Mouse (Mus musculus) E14TG2a.4 (cell line): ENCODE results near the gene Ifi206.
A peak's percentile ranks its signal among the peaks of the same experiment; 100 is the strongest.

Source experiments
- H3K27me3 ChIP-seq: 2 replicates; pipeline ENCODE4 v1.6.1; 2014; ENCODE audit warnings: low read length, control low read depth; ENCODE audit not compliant: insufficient read depth
- H3K36me3 ChIP-seq: 2 replicates; pipeline ENCODE4 v1.6.1; 2014; ENCODE audit warnings: low read length, control low read depth; ENCODE audit not compliant: insufficient read depth
- H3K4me1 ChIP-seq: replicated peaks from 2 replicates; pipeline ENCODE4 v1.6.1; 2014; ENCODE audit warnings: low read depth, low read length, control low read depth
- H3K4me3 ChIP-seq: replicated peaks from 2 replicates; pipeline ENCODE4 v1.5.1; 2014; ENCODE audit warnings: mild to moderate bottlenecking, low read length
- H3K9me3 ChIP-seq: 2 replicates; pipeline ENCODE4 v1.6.1; 2014; ENCODE audit warnings: low read length, control low read depth
- CTCF ChIP-seq: conservative IDR thresholded peaks from 2 replicates; pipeline ENCODE4 v1.5.1; 2014; ENCODE audit warnings: low read length
- NANOG ChIP-seq: IDR thresholded peaks from 2 replicates; pipeline ENCODE4 v1.6.1; 2014; ENCODE audit warnings: borderline replicate concordance, low read length, mixed read lengths
- POU5F1 ChIP-seq: IDR thresholded peaks from 2 replicates; pipeline ENCODE4 v1.6.1; 2014; ENCODE audit warnings: low read length, borderline replicate concordance

The Ifi206 gene

GRCm38 (mm10) chr1:173450621-173451020 is 40.2 kb downstream of the Ifi206 start:
- peaks cover 65% of the 10 kb centered on the region for H3K36me3 ChIP-seq
- peaks cover 32% of the 10 kb centered on the region for H3K9me3 ChIP-seq
- H3K4me1 ChIP-seq: no peaks in the 10 kb centered on the region
- no peaks in the 10 kb centered on the region for H3K27me3 ChIP-seq
- H3K4me3 ChIP-seq: no peak overlapping the region
- TF ChIP-seq NANOG (no peak), CTCF (no peak), POU5F1 (no peak)

GRCm38 (mm10) chr1:173447067-173447466 is 43.8 kb downstream of the Ifi206 start:
- H3K27me3 ChIP-seq: no peaks in the 10 kb centered on the region
- no peak overlapping the region for H3K4me3 ChIP-seq
- TF ChIP-seq POU5F1 (no peak), CTCF (no peak), NANOG (no peak)
- H3K9me3 ChIP-seq: peaks cover 30% of the 10 kb centered on the region
- H3K36me3 ChIP-seq: peaks cover 42% of the 10 kb centered on the region
- no peaks in the 10 kb centered on the region; the same call in 1 of the 2 replicates for H3K4me1 ChIP-seq

DNA sequence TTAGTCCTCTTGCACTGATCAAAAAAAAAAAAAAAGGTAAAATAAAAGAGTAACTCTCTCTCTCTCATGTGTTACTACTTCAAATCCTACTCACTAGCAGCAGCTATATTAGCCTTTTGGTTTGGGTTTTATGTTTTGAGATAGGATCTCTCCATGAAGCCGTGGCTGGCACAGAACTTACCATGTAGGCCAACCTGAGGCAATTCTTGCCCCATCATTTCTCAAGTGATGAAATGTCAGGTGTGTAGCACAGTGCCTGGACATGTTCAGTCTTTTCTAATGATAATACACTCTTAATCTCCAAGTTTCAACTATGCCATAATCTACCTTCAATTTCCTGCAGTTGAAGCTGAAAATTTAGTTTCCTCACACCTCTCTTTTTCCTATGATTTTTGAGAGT is 47.8 kb downstream of the Ifi206 start:
- H3K4me3 ChIP-seq: no peak overlapping the region
- H3K27me3 ChIP-seq: no peaks in the 10 kb centered on the region
- H3K9me3 ChIP-seq: 0 out of 2 replicates have a peak, but pooled peaks cover 3% of the 10 kb centered on the region
- no peak for TF ChIP-seq POU5F1
- TF ChIP-seq NANOG: no peak
- TF ChIP-seq CTCF: no peak
- peaks cover 12% of the 10 kb centered on the region for H3K36me3 ChIP-seq
- H3K4me1 ChIP-seq: peaks cover 5% of the 10 kb centered on the region

DNA sequence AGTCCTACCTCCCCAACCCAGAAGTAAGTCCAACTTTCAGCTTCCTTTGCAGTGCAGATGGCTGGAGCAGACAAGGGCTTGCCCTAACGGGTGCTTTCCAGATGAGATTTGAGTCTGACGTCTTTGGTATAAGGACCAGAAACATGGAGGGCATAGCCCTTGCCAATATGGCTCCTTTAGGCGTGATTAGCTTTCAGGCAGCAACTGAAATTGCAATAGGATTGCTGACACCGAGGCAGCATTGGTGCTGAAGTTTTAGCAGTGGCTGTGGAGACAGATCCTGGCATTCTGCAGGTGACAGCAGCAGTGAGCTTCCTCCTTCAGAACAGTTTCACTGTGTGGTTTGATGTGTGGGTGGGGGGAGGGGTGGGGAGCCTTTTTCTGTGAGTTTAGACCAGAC is 49.6 kb downstream of the Ifi206 start:
- Histone ChIP-seq H3K4me3 (no peak overlapping the region), H3K4me1 (peaks cover 8% of the 10 kb centered on the region), H3K27me3 (no peaks in the 10 kb centered on the region), H3K36me3 (peaks cover 8% of the 10 kb centered on the region; the same call in 1 of the 2 replicates), H3K9me3 (no peaks in the 10 kb centered on the region)
- TF ChIP-seq NANOG (no peak), CTCF (no peak), POU5F1 (no peak)

- Histone ChIP-seq H3K27me3 (no peaks in the 10 kb centered on the region), H3K4me3 (no peak overlapping the region), H3K4me1 (peaks cover 8% of the 10 kb centered on the region), H3K36me3 (peaks cover 12% of the 10 kb centered on the region; the same call in 1 of the 2 replicates), H3K9me3 (no peaks in the 10 kb centered on the region)
- TF ChIP-seq POU5F1 (no peak), CTCF (no peak), NANOG (no peak)
These were observed 50.2 kb downstream of the Ifi206 start for GRCm38 (mm10) chr1:173440681-173441080.

DNA sequence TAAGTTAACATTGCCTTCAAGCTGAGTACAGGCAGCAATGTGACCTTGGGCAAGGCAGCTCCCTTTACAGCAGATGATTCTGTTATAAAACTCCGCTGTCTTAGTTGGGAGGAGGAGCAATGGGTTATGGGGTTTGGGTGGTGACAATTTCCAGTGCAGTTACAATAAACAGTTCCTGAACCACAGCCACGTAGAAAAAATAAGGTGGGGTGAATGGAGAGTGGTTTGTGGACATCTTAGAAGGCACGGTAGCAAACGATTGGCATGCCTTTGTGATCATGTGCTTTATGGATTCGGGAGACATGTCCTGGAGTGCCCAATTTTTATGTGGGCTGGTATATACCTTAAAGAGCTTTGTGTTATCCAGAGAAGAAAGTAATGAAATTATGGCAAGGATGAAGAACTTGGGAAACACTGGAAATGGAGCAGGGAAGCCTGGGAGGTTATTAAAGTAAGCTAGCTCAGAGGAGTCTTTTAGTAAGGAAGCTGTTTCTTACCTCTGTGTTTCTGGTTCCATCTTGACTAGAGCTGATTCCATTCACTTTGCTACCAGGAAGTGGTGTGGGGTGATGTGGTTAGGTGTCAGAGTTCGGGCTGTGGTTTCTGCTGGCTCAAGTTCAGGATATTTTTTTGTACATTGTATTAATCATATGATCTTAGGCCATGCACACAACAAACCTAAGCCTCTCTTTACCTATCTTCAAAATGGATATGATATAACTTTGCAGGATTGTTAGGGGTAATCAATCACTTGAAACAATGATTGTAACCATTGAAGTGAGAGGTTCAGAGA is 53.5 kb downstream of the Ifi206 start:
- Histone ChIP-seq H3K4me3 (no peak overlapping the region), H3K27me3 (no peaks in the 10 kb centered on the region), H3K4me1 (peaks cover 14% of the 10 kb centered on the region), H3K9me3 (no peaks in the 10 kb centered on the region), H3K36me3 (peaks cover 10% of the 10 kb centered on the region; the same call in 1 of the 2 replicates)
- TF ChIP-seq CTCF (no peak), POU5F1 (no peak), NANOG (no peak)

DNA sequence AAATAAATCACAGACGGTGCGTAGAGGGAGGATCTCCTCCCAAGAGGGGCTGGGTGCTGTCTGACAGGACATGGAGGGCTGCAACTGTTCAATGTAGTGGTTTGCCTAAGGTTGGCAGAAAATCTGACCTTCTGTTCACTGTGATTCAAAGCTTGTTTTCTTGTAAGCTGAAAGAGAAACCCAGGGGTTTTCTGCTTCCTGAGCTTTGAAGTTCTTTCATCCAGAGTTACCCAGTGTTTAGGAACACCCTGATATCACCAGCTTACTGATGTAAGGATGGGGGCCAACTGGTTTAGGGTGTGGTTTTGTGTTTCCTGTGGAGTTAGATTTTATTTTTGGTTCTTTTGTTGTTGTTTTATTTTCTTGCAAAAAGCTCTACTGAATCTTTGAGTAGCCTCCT is 58.4 kb downstream of the Ifi206 start:
- Histone ChIP-seq H3K4me1 (peaks cover 32% of the 10 kb centered on the region), H3K27me3 (no peaks in the 10 kb centered on the region), H3K9me3 (no peaks in the 10 kb centered on the region), H3K4me3 (no peak overlapping the region), H3K36me3 (peaks cover 33% of the 10 kb centered on the region)
- no peak for TF ChIP-seq NANOG
- no peak for TF ChIP-seq POU5F1
- TF ChIP-seq CTCF: no peak

DNA sequence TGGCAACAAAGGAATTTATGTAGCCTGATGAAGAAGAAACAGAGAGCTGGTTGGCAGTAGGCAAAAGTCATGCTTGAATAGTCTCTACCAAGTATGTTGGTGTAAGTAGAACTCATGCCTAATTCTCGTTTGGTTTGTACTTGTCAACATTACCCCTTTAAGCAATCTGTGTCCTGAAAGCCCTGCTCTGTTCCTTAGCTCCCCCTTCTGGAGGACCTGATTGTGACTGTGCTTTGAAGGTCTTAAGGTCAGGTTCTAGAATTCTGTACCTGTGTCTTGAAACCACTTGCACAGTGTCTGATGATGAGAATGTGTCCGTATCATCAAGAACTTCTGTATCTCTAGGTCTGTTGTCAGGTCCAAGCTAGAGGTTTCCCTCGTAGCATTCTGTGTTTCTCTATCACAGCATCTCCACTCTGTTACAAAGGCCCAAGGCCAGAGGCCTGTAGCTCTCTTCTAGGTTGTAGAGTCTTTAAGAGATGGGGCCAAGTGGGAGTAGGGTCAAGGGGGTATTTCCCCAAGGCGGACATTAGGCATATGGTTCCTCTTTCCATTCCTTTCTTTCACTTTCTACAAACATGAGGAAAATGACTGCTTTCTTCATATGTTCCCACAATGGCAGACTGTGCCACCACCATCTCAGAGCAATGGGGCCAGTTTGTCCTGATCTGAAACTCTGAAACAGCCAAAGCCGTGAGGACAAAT is 60.7 kb downstream of the Ifi206 start:
- TF ChIP-seq POU5F1 (no peak), CTCF (0 out of 2 replicates have a peak, but pooled peaks have one; percentile 4)
- H3K4me1 ChIP-seq: peaks cover 42% of the 10 kb centered on the region
- H3K4me3 ChIP-seq: no peak overlapping the region
- peaks cover 31% of the 10 kb centered on the region for H3K36me3 ChIP-seq
- H3K27me3 ChIP-seq: no peaks in the 10 kb centered on the region
- H3K9me3 ChIP-seq: no peaks in the 10 kb centered on the region
